Mouse (Mus musculus): ENCODE measurements at regions not wholly inside any gene's neighbourhood (a gene's known extent, or its start where the extent isn't known, plus 50 kb on each side); places are given as distances from the start of the nearest gene placed in this dataset.

DNA sequence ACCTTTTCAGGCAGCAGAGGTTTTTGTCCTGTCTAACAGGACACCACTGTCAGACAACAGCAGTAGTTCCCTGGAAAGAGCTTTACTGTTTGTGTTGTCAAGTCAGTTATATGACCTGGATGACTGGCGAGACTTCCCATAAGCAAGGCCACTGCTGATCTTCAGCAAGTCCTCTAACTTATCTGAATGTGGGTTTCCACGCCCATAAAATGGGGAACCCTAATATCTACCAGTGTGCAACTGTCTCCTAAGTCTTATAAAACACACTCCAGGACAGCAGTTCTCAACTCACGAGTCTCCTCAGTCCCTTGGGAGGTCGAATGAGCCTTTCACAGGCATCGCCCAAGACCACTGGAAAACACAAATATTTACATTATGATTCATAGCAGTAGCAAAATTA, 232.9 kb downstream of the Sp3 start:
- TF ChIP-seq CTCF (IDR thresholded peaks at IDR 0.05): no peak
- Histone ChIP-seq H3K27ac (no peak overlapping the region), H3K4me3 (no peak overlapping the region)
- no peak for DNase-seq (ENCODE audit: extremely low spot score in 1 of 2, low spot score in 2 of 2)
- intact Hi-C loops (cut with DNase I): no loop called here

- no peak overlapping the region for H3K27ac ChIP-seq
- DNase-seq (ENCODE audit: extremely low spot score in 1 of 2, low spot score in 2 of 2): no peak
- intact Hi-C loops (cut with DNase I): no loop called here
- no peak overlapping the region for H3K4me3 ChIP-seq
- no peak for TF ChIP-seq CTCF (IDR thresholded peaks at IDR 0.05)
Measured at GRCm38 (mm10) chr2:72749495-72749894, 230.8 kb downstream of the Sp3 start.

- DNase-seq (ENCODE audit: extremely low spot score in 1 of 2, low spot score in 2 of 2): no peak
- H3K4me3 ChIP-seq: no peak overlapping the region
- no peak for TF ChIP-seq CTCF (IDR thresholded peaks at IDR 0.05)
- intact Hi-C loops (cut with DNase I): no loop called here
- H3K27ac ChIP-seq: no peak overlapping the region
Measured at GRCm38 (mm10) chr2:72751441-72751840, 228.8 kb downstream of the Sp3 start.

- H3K27ac ChIP-seq: no peak overlapping the region
- H3K4me3 ChIP-seq: no peak overlapping the region
- no peak for DNase-seq (ENCODE audit: extremely low spot score in 1 of 2, low spot score in 2 of 2)
- no peak for TF ChIP-seq CTCF (IDR thresholded peaks at IDR 0.05)
- intact Hi-C loops (cut with DNase I): no loop called here
Measured at GRCm38 (mm10) chr2:72752624-72753176, 227.5 kb downstream of the Sp3 start.

GRCm38 (mm10) chr2:72753788-72754713, 226.2 kb downstream of the Sp3 start:
- no peak for DNase-seq (ENCODE audit: extremely low spot score in 1 of 2, low spot score in 2 of 2)
- no peak for TF ChIP-seq CTCF (IDR thresholded peaks at IDR 0.05)
- intact Hi-C loops (cut with DNase I): no loop called here
- no peak overlapping the region for H3K4me3 ChIP-seq
- no peak overlapping the region for H3K27ac ChIP-seq

GRCm38 (mm10) chr2:72763454-72763853, 216.8 kb downstream of the Sp3 start:
- no peak for TF ChIP-seq CTCF (IDR thresholded peaks at IDR 0.05)
- no peak for DNase-seq (ENCODE audit: extremely low spot score in 1 of 2, low spot score in 2 of 2)
- intact Hi-C loops (cut with DNase I): no loop called here
- Histone ChIP-seq H3K4me3 (no peak overlapping the region), H3K27ac (no peak overlapping the region)

DNA sequence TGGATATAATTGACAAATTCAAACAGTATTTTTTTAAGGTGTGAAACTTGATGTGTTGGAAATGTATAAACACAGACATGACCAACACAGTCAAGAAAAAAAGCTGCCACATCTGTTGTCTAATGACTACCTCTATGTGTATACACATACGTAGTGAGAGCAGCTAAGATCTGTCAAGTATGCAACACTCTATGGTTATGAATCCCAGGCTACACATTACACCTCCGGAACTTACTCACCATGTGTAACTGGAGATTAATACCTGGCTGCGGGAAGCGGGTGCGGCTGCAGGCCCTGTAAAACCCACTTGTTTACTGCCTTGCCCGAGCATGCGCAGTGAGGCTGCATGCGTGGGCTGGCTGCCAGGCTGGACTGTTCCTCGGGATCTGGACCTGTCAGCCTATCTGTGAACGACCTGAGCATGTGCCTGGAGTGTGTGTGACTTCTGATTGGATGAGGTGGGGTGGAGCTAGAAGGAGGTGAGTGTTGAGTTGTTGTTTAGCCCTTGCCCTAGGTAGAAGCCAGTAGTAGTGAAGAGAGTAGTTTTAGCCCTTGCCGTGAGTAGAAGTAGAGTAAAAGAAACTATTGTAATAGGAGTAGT, 211.1 kb downstream of the Sp3 start:
- Histone ChIP-seq H3K27ac (no peak overlapping the region), H3K4me3 (no peak overlapping the region)
- DNase-seq (ENCODE audit: extremely low spot score in 1 of 2, low spot score in 2 of 2): no peak
- TF ChIP-seq CTCF (IDR thresholded peaks at IDR 0.05): no peak
- intact Hi-C loops (cut with DNase I): no loop called here

GRCm38 (mm10) chr2:72773401-72773800, 206.8 kb downstream of the Sp3 start:
- H3K4me3 ChIP-seq: no peak overlapping the region
- TF ChIP-seq CTCF (IDR thresholded peaks at IDR 0.05): no peak
- no peak for DNase-seq (ENCODE audit: extremely low spot score in 1 of 2, low spot score in 2 of 2)
- intact Hi-C loops (cut with DNase I): no loop called here
- no peak overlapping the region for H3K27ac ChIP-seq

DNA sequence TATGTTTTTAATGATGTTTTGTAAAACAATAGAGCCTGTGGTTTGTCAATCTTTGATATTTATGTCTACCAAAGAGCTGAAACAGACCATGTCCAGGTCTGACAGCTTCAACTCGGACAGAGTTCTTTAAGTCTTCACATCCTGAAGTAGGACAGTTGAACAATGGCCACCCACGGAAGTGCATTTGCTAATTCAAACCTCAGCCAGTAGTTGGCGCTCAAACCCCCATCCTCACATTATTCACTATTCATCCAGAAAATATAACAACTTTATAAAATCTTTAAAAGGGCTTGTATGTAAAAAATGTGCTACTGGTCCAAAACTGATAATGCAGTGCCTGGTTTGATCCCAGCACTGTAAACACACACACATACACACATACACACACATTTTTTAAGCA, 202.9 kb downstream of the Sp3 start:
- intact Hi-C loops (cut with DNase I): no loop called here
- Histone ChIP-seq H3K4me3 (no peak overlapping the region), H3K27ac (no peak overlapping the region)
- DNase-seq (ENCODE audit: extremely low spot score in 1 of 2, low spot score in 2 of 2): no peak
- TF ChIP-seq CTCF (IDR thresholded peaks at IDR 0.05): peak; percentile 60

DNA sequence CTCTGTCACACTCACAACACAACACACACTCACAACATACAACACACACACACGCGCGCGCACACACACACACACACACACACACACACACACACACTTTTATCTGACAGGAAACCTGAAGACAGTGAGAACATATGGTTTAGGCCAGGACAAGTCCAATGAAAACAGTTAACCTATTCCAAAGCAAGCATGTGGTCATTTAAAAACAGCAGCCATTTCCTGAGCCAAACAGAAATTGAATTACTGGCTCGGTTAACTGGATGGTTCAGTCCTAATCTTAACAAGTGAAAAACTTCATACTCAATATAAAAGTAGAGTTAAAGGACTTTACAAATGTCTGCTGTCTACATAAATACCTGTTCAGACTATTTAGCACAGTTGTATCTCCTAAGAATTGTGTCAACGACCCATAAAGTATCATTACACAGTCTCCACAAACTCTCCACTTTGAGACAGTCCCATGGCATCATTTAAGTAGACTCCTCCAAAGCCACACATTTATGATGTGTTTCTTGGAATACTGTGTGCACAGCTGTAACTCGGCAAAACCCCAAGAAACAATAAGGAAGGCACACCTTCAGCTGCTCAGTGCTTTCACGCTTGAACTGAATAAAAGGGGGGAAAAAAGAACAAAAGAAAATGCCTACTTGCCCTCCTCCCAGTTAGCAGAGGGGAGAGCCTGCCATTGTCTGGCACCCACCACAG, 202.3 kb downstream of the Sp3 start:
- intact Hi-C loops (cut with DNase I): no loop called here
- Histone ChIP-seq H3K4me3 (no peak overlapping the region), H3K27ac (no peak overlapping the region)
- no peak for DNase-seq (ENCODE audit: extremely low spot score in 1 of 2, low spot score in 2 of 2)
- no peak for TF ChIP-seq CTCF (IDR thresholded peaks at IDR 0.05)

DNA sequence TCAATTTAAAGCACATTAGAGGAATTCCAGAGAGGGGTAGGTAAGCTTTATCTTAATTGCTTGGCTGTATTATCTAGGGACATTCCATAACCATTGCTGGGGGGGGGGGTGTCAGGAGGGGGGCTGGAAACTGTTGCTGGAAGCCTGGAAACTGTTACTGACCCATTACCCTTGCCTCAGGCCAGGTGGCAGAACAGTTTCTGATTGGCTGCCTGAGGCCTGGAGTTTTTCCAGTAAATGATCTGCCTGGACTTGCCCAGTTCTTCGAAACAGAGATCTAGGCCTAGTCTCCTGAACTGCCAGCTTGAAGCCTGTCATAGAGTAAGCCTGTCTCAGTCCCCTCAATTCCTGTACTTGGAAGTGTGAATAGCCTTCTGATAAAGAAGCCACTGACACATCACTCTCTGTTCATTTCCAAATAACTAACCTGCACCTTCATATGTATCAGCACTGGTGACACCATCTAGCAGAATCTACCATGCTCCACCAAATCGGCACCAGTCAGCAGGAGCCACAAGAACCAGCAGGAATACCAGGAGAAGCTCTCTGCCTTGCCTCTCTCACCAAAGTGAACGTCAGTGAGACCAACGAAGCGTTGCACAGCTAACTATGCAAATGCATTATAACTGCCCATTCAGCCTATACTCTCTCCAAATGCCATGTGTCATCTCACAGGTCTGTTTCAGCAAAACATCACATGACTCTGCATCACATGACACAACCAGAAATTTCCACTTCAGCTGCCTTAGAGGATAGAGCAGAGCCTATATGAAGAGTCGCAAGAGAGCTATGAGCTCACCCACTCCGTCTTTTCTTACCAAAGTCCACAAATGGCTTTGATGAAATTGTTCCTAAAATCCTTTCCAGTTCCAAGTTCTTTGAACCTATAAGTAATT, 200.7 kb downstream of the Sp3 start:
- TF ChIP-seq CTCF (IDR thresholded peaks at IDR 0.05): no peak
- intact Hi-C loops (cut with DNase I): no loop called here

More for the DNA sequence above, 200.7 kb downstream of the Sp3 start:
- no peak overlapping the region for H3K27ac ChIP-seq
- H3K4me3 ChIP-seq: no peak overlapping the region
- DNase-seq (ENCODE audit: extremely low spot score in 1 of 2, low spot score in 2 of 2): no peak

Data from left cerebral cortex, adult 2 months (tissue).